Mouse (Mus musculus) activated CD4-positive, CD25-positive, alpha-beta regulatory T cell, adult 9 weeks (primary cell): ENCODE results near the gene Cdh24. TPM values are rescaled to one million over a fixed set of nuclear protein-coding genes. Genes with fewer than 3 reads are reported as not detected.

Experiments used
- polyA plus RNA-seq: library from polyadenylated mRNA; unstranded; fragments of 100-300 nt; shearing (Covaris generic); gene quantifications from one replicate; pipeline ENCODE4 v1.2.1, GENCODE M21; 2017

The Cdh24 gene
- 0.49 TPM for polyA plus RNA-seq

DNA sequence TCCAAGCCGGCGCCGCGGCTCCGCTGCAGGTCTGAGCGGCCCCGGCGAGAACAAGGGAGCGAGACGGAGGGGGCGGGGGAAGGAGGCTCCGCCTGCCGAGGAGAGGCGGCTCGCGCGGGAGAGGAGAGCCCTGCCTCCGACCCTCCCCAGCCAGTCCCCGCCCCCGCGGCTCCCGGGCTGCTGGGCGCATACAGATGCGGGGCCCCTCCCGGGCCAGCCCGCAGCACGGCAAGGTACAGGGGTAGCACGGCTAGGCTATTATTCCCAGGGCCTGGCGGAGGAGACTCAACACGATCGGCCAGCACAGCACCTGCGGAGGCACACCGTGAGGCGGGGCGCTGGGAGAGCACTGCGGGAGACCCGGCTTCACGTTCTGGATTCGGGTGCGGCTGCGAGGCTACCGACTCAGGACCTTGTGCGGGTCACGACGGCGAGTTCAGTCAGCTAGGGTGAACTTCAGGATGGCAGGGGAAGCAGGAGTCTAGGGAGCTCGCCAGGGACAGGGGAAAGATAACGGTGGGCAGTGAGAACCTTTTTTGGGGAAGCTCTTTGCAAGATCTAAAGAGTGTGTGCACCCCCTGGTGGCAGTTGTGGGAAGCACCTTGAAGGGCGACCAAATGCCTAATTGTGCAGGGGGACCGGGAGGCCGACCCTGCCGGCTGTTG is at the start of gene Cdh24:
TSS of gene Cdh24 (minus strand) at position 60 of the 665 bp plus-strand sequence.

DNA sequence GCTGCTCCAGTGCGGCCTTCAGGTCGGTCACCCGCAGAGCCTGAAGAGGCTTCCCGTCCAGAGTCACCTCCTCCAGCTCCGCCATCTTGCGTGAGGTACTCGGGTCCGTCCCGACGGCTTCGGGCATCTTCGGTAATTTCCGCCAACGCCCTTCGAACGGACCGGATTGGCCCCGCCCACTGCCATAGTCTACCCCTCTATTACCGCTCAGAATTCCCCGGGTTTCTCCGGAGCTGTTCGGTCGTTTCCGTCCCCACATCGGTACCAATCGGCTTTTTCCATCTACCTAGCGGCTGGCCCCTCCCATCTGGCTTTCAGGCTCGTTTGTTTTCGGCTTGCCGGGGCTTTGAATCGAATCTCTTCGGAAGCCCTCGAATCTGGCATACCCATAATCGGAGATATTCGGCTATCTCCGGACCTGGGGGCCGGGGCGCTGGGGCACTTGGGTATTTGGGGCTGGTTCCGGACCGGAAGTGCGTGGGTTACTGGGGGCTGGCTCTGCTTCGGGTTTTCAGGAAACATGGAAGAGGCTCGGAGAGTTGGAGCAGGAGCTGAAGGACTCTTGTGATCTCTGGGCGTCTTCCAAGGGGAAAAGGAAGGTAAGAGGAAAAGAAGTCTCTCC is 45.5 kb upstream of the Cdh24 start, which contains the start of gene Acin1:
TSS of gene Acin1 (minus strand) at position 410 of the 622 bp plus-strand sequence.

DNA sequence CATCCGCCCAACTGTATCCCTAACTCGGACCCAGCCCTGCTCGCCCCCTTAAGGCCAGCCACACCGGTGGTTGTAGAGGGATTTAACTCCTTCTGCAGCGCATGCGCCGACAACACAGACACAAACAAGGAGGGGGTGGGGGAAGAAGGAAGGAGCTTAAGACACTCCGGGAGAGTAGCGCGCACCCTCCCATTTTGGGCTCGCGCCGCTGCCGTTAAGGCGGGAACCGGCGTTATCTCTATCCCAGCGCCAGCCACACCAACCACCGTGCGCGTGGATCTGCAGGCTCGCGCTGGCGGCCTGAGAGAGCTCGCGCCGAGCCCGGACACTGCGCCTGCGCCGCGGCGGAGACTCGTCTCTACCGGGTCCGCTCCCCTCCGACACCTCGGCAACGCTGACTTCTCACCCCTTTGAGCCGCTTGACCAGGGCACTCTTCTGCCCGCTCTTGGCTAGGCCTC is 44.9 kb upstream of the Cdh24 start, which contains the start of gene 1700123O20Rik:
TSS of gene 1700123O20Rik (plus strand) at position 154 of the 459 bp plus-strand sequence.

GRCm38 (mm10) chr14:54640946-54641304 is 239 bp downstream of the Cdh24 start, which contains the start of gene Gm17606:
Gene Gm17606, plus strand, starts transcription at chr14:54640952.

GRCm38 (mm10) chr14:54621133-54621532 is 20.0 kb downstream of the Cdh24 start, which contains the start of gene Psmb11:
Gene Psmb11, plus strand, starts transcription at chr14:54621433.

GRCm38 (mm10) chr14:54617897-54618365 is 23.2 kb downstream of the Cdh24 start, which contains the start of gene Psmb5:
Gene Psmb5, minus strand, starts transcription at chr14:54618022.

GRCm38 (mm10) chr14:54605752-54606321 is 35.3 kb downstream of the Cdh24 start, which contains the start of gene 4931414P19Rik:
Gene 4931414P19Rik, minus strand, starts transcription at chr14:54605993.

Other genes starting within 250 kb of the Cdh24 start
- 1.5 TPM for gene Slc7a7, start 223.6 kb downstream of the Cdh24 start, polyA plus RNA-seq
- gene Mrpl52, start 214.5 kb downstream of the Cdh24 start, polyA plus RNA-seq: 264 TPM
- 1.1 TPM for gene Mmp14, start 209.8 kb downstream of the Cdh24 start, polyA plus RNA-seq
- gene Lrp10, start 177.2 kb downstream of the Cdh24 start, polyA plus RNA-seq: 68.2 TPM
- 0.57 TPM for gene Rem2, start 165.3 kb downstream of the Cdh24 start, polyA plus RNA-seq
- gene Prmt5, start 123.8 kb downstream of the Cdh24 start, polyA plus RNA-seq: 45.8 TPM
- gene Haus4, start 86.7 kb downstream of the Cdh24 start, polyA plus RNA-seq: 24.7 TPM
- 0.28 TPM for gene Ajuba, start 63.8 kb downstream of the Cdh24 start, polyA plus RNA-seq
- gene 4931414P19Rik, start 35.4 kb downstream of the Cdh24 start, polyA plus RNA-seq: 6.1 TPM
- 259 TPM for gene Psmb5, start 23.3 kb downstream of the Cdh24 start, polyA plus RNA-seq
- gene Psmb11, start 19.9 kb downstream of the Cdh24 start, polyA plus RNA-seq: not detected
- gene Gm17606, start 412 bp downstream of the Cdh24 start, polyA plus RNA-seq: not detected
- gene 1700123O20Rik, start 44.9 kb upstream of the Cdh24 start, polyA plus RNA-seq: 91.3 TPM
- gene Acin1, start 45.6 kb upstream of the Cdh24 start, polyA plus RNA-seq: 116 TPM
- not detected for gene Gm29776, start 57.5 kb upstream of the Cdh24 start, polyA plus RNA-seq
- not detected for gene Cebpe, start 70.8 kb upstream of the Cdh24 start, polyA plus RNA-seq
- gene Slc7a8, start 140.6 kb upstream of the Cdh24 start, polyA plus RNA-seq: 0.37 TPM
- gene Rnf212b, start 172.8 kb upstream of the Cdh24 start, polyA plus RNA-seq: not detected
- gene Homez, start 229.6 kb upstream of the Cdh24 start, polyA plus RNA-seq: 10.3 TPM
- gene Ppp1r3e, start 236.2 kb upstream of the Cdh24 start, polyA plus RNA-seq: 0.54 TPM
- gene Bcl2l2, start 242.0 kb upstream of the Cdh24 start, polyA plus RNA-seq: 0.95 TPM
- not detected for gene Gm20521, start 242.1 kb upstream of the Cdh24 start, polyA plus RNA-seq